Mouse (Mus musculus) MEL (cell line): ENCODE measurements at regions not wholly inside any gene's neighbourhood (a gene's known extent, or its start where the extent isn't known, plus 50 kb on each side); places are given as distances from the start of the nearest gene placed in this dataset.

Experiments used
- DNase-seq: peaks from one replicate; pipeline ENCODE4 v3.0.0; 2011; ENCODE audit warnings: low read depth, low spot score
- H3K27ac ChIP-seq: 2 replicates; pipeline ENCODE4 v1.5.1; 2012; ENCODE audit warnings: low read depth, mild to moderate bottlenecking, control low read depth, low read length, moderate library complexity; ENCODE audit not compliant: control insufficient read depth
- H3K27me3 ChIP-seq, 2 experiments: fragments of 150-350 bp in 1 of 2; sonication (generic) in 1 of 2; 2 replicates each; pipeline ENCODE4 v1.6.1; 2012; ENCODE audit warnings: low read length in 2 of 2, mild to moderate bottlenecking in 2 of 2, improper control_type of control experiment in 1 of 2, moderate library complexity in 1 of 2; ENCODE audit not compliant: insufficient read depth in 2 of 2, control insufficient read depth in 1 of 2
- H3K36me3 ChIP-seq, 2 experiments: 2 replicates each; pipeline ENCODE4 v1.6.1; 2012 to 2014; ENCODE audit warnings: low read length in 2 of 2, improper control_type of control experiment in 1 of 2, inconsistent platforms in 1 of 2, mild to moderate bottlenecking in 1 of 2; ENCODE audit not compliant: insufficient read depth in 2 of 2, control insufficient read depth in 1 of 2
- H3K4me1 ChIP-seq, 2 experiments: fragments of 150-350 bp in 1 of 2; sonication (generic) in 1 of 2; 2 replicates each; pipeline ENCODE4 v1.6.1; 2012; ENCODE audit warnings: low read length in 2 of 2, improper control_type of control experiment in 1 of 2, mild to moderate bottlenecking in 1 of 2; ENCODE audit not compliant: insufficient read depth in 2 of 2, control insufficient read depth in 1 of 2
- H3K4me3 ChIP-seq, 2 experiments: fragments of 150-350 bp in 1 of 2; sonication (generic) in 1 of 2; 2 replicates each; pipeline ENCODE4 v1.5.1; 2012; ENCODE audit warnings: low read depth in 2 of 2, low read length in 2 of 2, mild to moderate bottlenecking in 2 of 2, moderate library complexity in 2 of 2, control low read depth in 1 of 2, improper control_type of control experiment in 1 of 2; ENCODE audit not compliant: control insufficient read depth in 1 of 2, insufficient read depth in 1 of 2
- H3K79me2 ChIP-seq: 2 replicates; pipeline ENCODE4 v1.6.1; 2012; ENCODE audit warnings: mild to moderate bottlenecking, low read length, moderate library complexity; ENCODE audit not compliant: control insufficient read depth, poor library complexity, insufficient read depth
- H3K9ac ChIP-seq: 2 replicates; pipeline ENCODE4 v1.6.1; 2012; ENCODE audit warnings: low read depth, mild to moderate bottlenecking, control low read depth, low read length, moderate library complexity; ENCODE audit not compliant: control insufficient read depth, poor library complexity, severe bottlenecking
- H3K9me3 ChIP-seq: fragments of 150-350 bp; sonication (generic); replicated peaks from 2 replicates; pipeline ENCODE4 v1.6.1; 2012; ENCODE audit warnings: mild to moderate bottlenecking, low read length, improper control_type of control experiment, moderate library complexity; ENCODE audit not compliant: insufficient read depth
- BHLHE40 ChIP-seq: IDR thresholded peaks from 2 replicates; pipeline ENCODE4 v1.6.1; 2012; ENCODE audit warnings: low read depth, mild to moderate bottlenecking, inconsistent platforms, low read length, improper control_type of control experiment, borderline replicate concordance
- CHD1 ChIP-seq: IDR thresholded peaks from 2 replicates; pipeline ENCODE4 v1.6.1; 2012; ENCODE audit warnings: low read depth, mild to moderate bottlenecking, inconsistent platforms, low read length, improper control_type of control experiment
- CHD2 ChIP-seq: IDR thresholded peaks from 2 replicates; pipeline ENCODE4 v1.6.1; 2011; ENCODE audit warnings: low read length, improper control_type of control experiment
- CTCF ChIP-seq, 3 experiments: IDR thresholded peaks in 2 of 3; conservative IDR thresholded peaks in 1 of 3; 2 replicates each; pipeline ENCODE4 v1.5.1; 2011 to 2012; ENCODE audit warnings: low read length in 3 of 3, low read depth in 2 of 3, mild to moderate bottlenecking in 2 of 3, improper control_type of control experiment in 1 of 3, inconsistent platforms in 1 of 3, mixed read lengths in 1 of 3, moderate library complexity in 1 of 3; ENCODE audit not compliant: control insufficient read depth in 1 of 3, insufficient read depth in 1 of 3, poor library complexity in 1 of 3, severe bottlenecking in 1 of 3
- ELF1 ChIP-seq: IDR thresholded peaks from 2 replicates; pipeline ENCODE4 v1.6.1; 2014; ENCODE audit warnings: low read depth, mild to moderate bottlenecking, inconsistent platforms, low read length, improper control_type of control experiment, moderate library complexity
- EP300 ChIP-seq, 2 experiments: IDR thresholded peaks; 2 replicates each; pipeline ENCODE4 v1.6.1; 2011; ENCODE audit warnings: improper control_type of control experiment in 2 of 2, low read length in 2 of 2, low read depth in 1 of 2, mild to moderate bottlenecking in 1 of 2
- GABPA ChIP-seq: IDR thresholded peaks from 2 replicates; pipeline ENCODE4 v1.6.1; 2012; ENCODE audit warnings: low read depth, mild to moderate bottlenecking, inconsistent platforms, low read length, improper control_type of control experiment, moderate library complexity
- KAT2A ChIP-seq: conservative IDR thresholded peaks from 2 replicates; pipeline ENCODE4 v1.6.1; 2012; ENCODE audit warnings: low read depth, low read length, improper control_type of control experiment, inconsistent platforms
- MAZ ChIP-seq: IDR thresholded peaks from 2 replicates; pipeline ENCODE4 v1.6.1; 2012; ENCODE audit warnings: low read depth, mild to moderate bottlenecking, inconsistent platforms, low read length, improper control_type of control experiment
- MEF2A ChIP-seq: IDR thresholded peaks from 2 replicates; pipeline ENCODE4 v1.6.1; 2014; ENCODE audit warnings: low read depth, mild to moderate bottlenecking, inconsistent platforms, low read length, improper control_type of control experiment; ENCODE audit not compliant: poor library complexity, insufficient replicate concordance, severe bottlenecking; ENCODE audit errors: extremely low read depth
- MYB ChIP-seq: IDR thresholded peaks from 2 replicates; pipeline ENCODE4 v1.6.1; 2011; ENCODE audit warnings: mild to moderate bottlenecking, low read depth, low read length, improper control_type of control experiment
- NELFE ChIP-seq: IDR thresholded peaks from 2 replicates; pipeline ENCODE4 v1.6.1; 2011; ENCODE audit warnings: low read depth, low read length, improper control_type of control experiment
- RAD21 ChIP-seq: IDR thresholded peaks from 2 replicates; pipeline ENCODE4 v1.6.1; 2011; ENCODE audit warnings: mild to moderate bottlenecking, low read depth, low read length, improper control_type of control experiment
- RCOR1 ChIP-seq: IDR thresholded peaks from 2 replicates; pipeline ENCODE4 v1.6.1; 2012; ENCODE audit warnings: low read depth, mild to moderate bottlenecking, inconsistent platforms, low read length, improper control_type of control experiment
- SIN3A ChIP-seq: IDR thresholded peaks from 2 replicates; pipeline ENCODE4 v1.6.1; 2012; ENCODE audit warnings: low read length, improper control_type of control experiment, inconsistent platforms
- TAL1 ChIP-seq: IDR thresholded peaks from 2 replicates; pipeline ENCODE4 v1.6.1; 2012; ENCODE audit warnings: mild to moderate bottlenecking, inconsistent platforms, low read length, moderate library complexity, mixed read lengths
- TBP ChIP-seq: IDR thresholded peaks from 2 replicates; pipeline ENCODE4 v1.8.0; 2011; ENCODE audit warnings: low read depth, low read length, improper control_type of control experiment
- TCF12 ChIP-seq: IDR thresholded peaks from 2 replicates; pipeline ENCODE4 v1.6.1; 2014; ENCODE audit warnings: low read depth, mild to moderate bottlenecking, inconsistent platforms, low read length, improper control_type of control experiment, moderate library complexity
- USF2 ChIP-seq, 2 experiments: IDR thresholded peaks; 2 replicates each; pipeline ENCODE4 v1.6.1; 2011 to 2012; ENCODE audit warnings: improper control_type of control experiment in 2 of 2, low read length in 2 of 2, borderline replicate concordance in 1 of 2, inconsistent platforms in 1 of 2, low read depth in 1 of 2, mild to moderate bottlenecking in 1 of 2; ENCODE audit not compliant: insufficient read depth in 1 of 2
- ZKSCAN1 ChIP-seq: IDR thresholded peaks from 2 replicates; pipeline ENCODE4 v1.6.1; 2012; ENCODE audit warnings: low read depth, mild to moderate bottlenecking, inconsistent platforms, low read length, improper control_type of control experiment, moderate library complexity
- ZMIZ1 ChIP-seq: IDR thresholded peaks from 2 replicates; pipeline ENCODE4 v1.6.1; 2012; ENCODE audit warnings: low read depth, mild to moderate bottlenecking, inconsistent platforms, low read length, improper control_type of control experiment, moderate library complexity
- ZNF384 ChIP-seq: IDR thresholded peaks from 2 replicates; pipeline ENCODE4 v1.6.1; 2012; ENCODE audit warnings: low read depth, mild to moderate bottlenecking, inconsistent platforms, low read length, improper control_type of control experiment

- Histone ChIP-seq H3K79me2 (no peaks in the 10 kb centered on the region), H3K27me3 (no peaks in the 10 kb centered on the region), H3K4me1 (no peaks in the 10 kb centered on the region), H3K9ac (no peak overlapping the region), H3K4me3 (no peak overlapping the region), H3K9me3 (no peaks in the 10 kb centered on the region), H3K36me3 (no peaks in the 10 kb centered on the region), H3K27ac (no peak overlapping the region)
- no peak for DNase-seq
- TF ChIP-seq ZMIZ1 (no peak), ZKSCAN1 (no peak), MYB (no peak), BHLHE40 (no peak), TBP (no peak), GABPA (no peak), ZNF384 (no peak), TAL1 (no peak), CHD2 (no peak), CHD1 (no peak)
These were observed 167.2 kb upstream of the Cxcl12 start for GRCm38 (mm10) chr6:117000951-117001725.

GRCm38 (mm10) chr6:117012621-117013020 lies 155.7 kb upstream of the Cxcl12 start:
- Histone ChIP-seq H3K27me3 (no peaks in the 10 kb centered on the region), H3K79me2 (no peaks in the 10 kb centered on the region), H3K36me3 (no peaks in the 10 kb centered on the region), H3K9ac (no peak overlapping the region), H3K9me3 (no peaks in the 10 kb centered on the region), H3K4me3 (no peak overlapping the region), H3K4me1 (no peaks in the 10 kb centered on the region), H3K27ac (no peak overlapping the region)
- DNase-seq, result no peak
- TF ChIP-seq MEF2A (no peak), USF2 (IDR thresholded peaks at IDR 0.05; ENCODE audit: borderline replicate concordance in 1 of 2, insufficient read depth in 1 of 2, low read depth in 1 of 2, low read length in 2 of 2) (no peak), NELFE (no peak), BHLHE40 (no peak), EP300 (IDR thresholded peaks at IDR 0.05; ENCODE audit: low read depth in 1 of 2, low read length in 2 of 2) (no peak), MAZ (no peak), CHD2 (no peak), CTCF (IDR thresholded peaks at IDR 0.05 in 2 of 3, conservative IDR thresholded peaks at IDR 0.05 in 1 of 3; ENCODE audit: control insufficient read depth in 1 of 3, insufficient read depth in 1 of 3, low read depth in 2 of 3, low read length in 3 of 3, poor library complexity in 1 of 3, severe bottlenecking in 1 of 3) (no peak), ELF1 (no peak), SIN3A (no peak), KAT2A (no peak), RAD21 (no peak), ZKSCAN1 (no peak), TCF12 (no peak), GABPA (no peak), RCOR1 (no peak)
